Mouse (Mus musculus) effector memory CD4-positive, alpha-beta T cell, adult 5 months (primary cell): ENCODE measurements around the gene Rpl27a. TPM values are rescaled to one million over a fixed set of nuclear protein-coding genes. Genes with fewer than 3 reads are reported as not detected.

Experiments used
- polyA plus RNA-seq: library from polyadenylated mRNA; unstranded; fragments of 100-300 nt; shearing (Covaris generic); gene quantifications from one replicate; pipeline ENCODE4 v1.2.1, GENCODE M21; 2017

Gene Rpl27a
- polyA plus RNA-seq = 128 TPM

GRCm38 (mm10) chr7:109518838-109519696 lies at the start of gene Rpl27a:
TSS of gene Rpl27a (plus strand) at chr7:109519147.

GRCm38 (mm10) chr7:109508034-109508433 lies 10.9 kb upstream of the Rpl27a start, which contains the start of gene Trim66:
TSS of gene Trim66 (minus strand) at chr7:109508134.

Other genes starting within 250 kb of the Rpl27a start
- not detected for gene Stk33, start 80.1 kb upstream of the Rpl27a start, polyA plus RNA-seq
- not detected for gene Trim66, start 11.0 kb upstream of the Rpl27a start, polyA plus RNA-seq
- gene St5, start 184.5 kb downstream of the Rpl27a start, polyA plus RNA-seq = 0.54 TPM
- gene Akip1, start 184.5 kb downstream of the Rpl27a start, polyA plus RNA-seq = 10.3 TPM
- not detected for gene BC051019, start 204.7 kb downstream of the Rpl27a start, polyA plus RNA-seq
- 0.55 TPM for gene Ascl3, start 212.6 kb downstream of the Rpl27a start, polyA plus RNA-seq
- 92.4 TPM for gene Tmem9b, start 233.7 kb downstream of the Rpl27a start, polyA plus RNA-seq